In genomic region chr5:67427443-67428360, GRCm38 (mm10) we compare ENCODE assay signal across 8 mouse cellular contexts. TPM values are rescaled to one million over a fixed set of nuclear protein-coding genes. Genes with fewer than 3 reads are reported as not detected.
DNase-seq lines count a peak whose midpoint lies in the region; ATAC-seq and TF ChIP-seq lines count a peak whose summit lies in the region.

Gene Bend4 (minus strand): TSS chr5:67428310.

- no peaks in the 10 kb centered on the region for H3K9me3 ChIP-seq in hindbrain, embryonic 12.5 days (replicated peaks)

- peak within 1 kb of the TSS; percentile 56 for H3K4me3 ChIP-seq in cerebellum, adult 2 months (replicated peaks; ENCODE audit: insufficient read depth, low read depth, low read length)
- H3K4me3 ChIP-seq in hindbrain, embryonic 12.5 days, result peak within 1 kb of the TSS; percentile 74

- H3K27me3 ChIP-seq in cerebellum, adult 2 months (ENCODE audit: control insufficient read depth, insufficient read depth, low read length), result no peaks in the 10 kb centered on the region; the same call in 1 of the 2 replicates
- peaks cover 10% of the 10 kb centered on the region for H3K27me3 ChIP-seq in hindbrain, embryonic 12.5 days

- peak within 1 kb of the TSS; percentile 80 for H3K4me2 ChIP-seq in hindbrain, embryonic 12.5 days (replicated peaks)

- H3K4me1 ChIP-seq in cerebellum, adult 2 months (ENCODE audit: control insufficient read depth, insufficient read depth, low read length), result no peaks in the 10 kb centered on the region
- H3K4me1 ChIP-seq in hindbrain, embryonic 12.5 days, result peaks cover 14% of the 10 kb centered on the region; the same call in 1 of the 2 replicates

- H3K36me3 ChIP-seq in hindbrain, embryonic 12.5 days, result no peaks in the 10 kb centered on the region

- ATAC-seq in hindbrain, embryonic 12.5 days (ENCODE audit: low FRiP score), result peak; percentile 70

- TF ChIP-seq POLR2A in cerebellum, adult 2 months (IDR thresholded peaks at IDR 0.05; ENCODE audit: borderline replicate concordance, insufficient read depth, low read length), result no peak

- no peak within 1 kb of the TSS for H3K27ac ChIP-seq in cerebellum, adult 2 months (ENCODE audit: insufficient read depth, low read length)
- H3K27ac ChIP-seq in hindbrain, embryonic 12.5 days, result peak within 1 kb of the TSS; percentile 75

- no peak for TF ChIP-seq CTCF in cerebellum, adult 2 months (IDR thresholded peaks at IDR 0.05; ENCODE audit: borderline replicate concordance, insufficient read depth, low read depth, low read length)

- peak within 1 kb of the TSS; percentile 85 for H3K9ac ChIP-seq in hindbrain, embryonic 12.5 days

- 3% methylated on average over 74 of the region's 90 CpGs for WGBS in cerebellum, adult 2 months
- WGBS in hindbrain, embryonic 12.5 days, result 2% methylated on average over 84 of the region's 90 CpGs

- DNase-seq in Muller cell, postnatal 12 days (ENCODE audit: inconsistent ontology term), result peak; percentile 89
- DNase-seq in cerebellum, adult 2 months, result peak; percentile 73 to 75
- peak; percentile 50 to 76 for DNase-seq in frontal cortex, adult 2 months (ENCODE audit: extremely low spot score in 1 of 2, low spot score in 1 of 2)
- peak; percentile 30 for DNase-seq in left cerebral cortex, adult 11 months (ENCODE audit: low spot score)
- peak; percentile 60 for DNase-seq in lung, postnatal 25 days (ENCODE audit: low spot score)
- DNase-seq in retina, postnatal 1 day, result peak; percentile 94
- DNase-seq in thymus, postnatal 4 days, result peak; percentile 72

RNA-seq across cellular contexts. Expression of gene Bend4, which starts in this region (rescaled TPM):
- 1.6 and 2.0 TPM in 2 replicates for polyA plus RNA-seq in cerebellum, adult 2 months (2012; rRNA removed)
- 3.8 TPM in 2 replicates for polyA plus RNA-seq in frontal cortex, adult 2 months (2012; rRNA removed)
- polyA plus RNA-seq in hindbrain, embryonic 12.5 days (2016; fragmentation: Nextera tagmentation; extraction: Ambion mirVana), result 9.6 and 10.3 TPM in 2 replicates

Comparison
In these comparisons a context has a peak if more than half of its experiments do, and no peak if none do; other contexts are left out.
1. DNase-seq: peak in every context shown above with its lines; median percentile 94 in retina, postnatal 1 day; 89 in Muller cell, postnatal 12 days; 74 in cerebellum, adult 2 months; 72 in thymus, postnatal 4 days; 63 in frontal cortex, adult 2 months; 60 in lung, postnatal 25 days; 30 in left cerebral cortex, adult 11 months.